Comparison of ENCODE assay signal across 16 mouse cellular contexts in the genomic region with DNA sequence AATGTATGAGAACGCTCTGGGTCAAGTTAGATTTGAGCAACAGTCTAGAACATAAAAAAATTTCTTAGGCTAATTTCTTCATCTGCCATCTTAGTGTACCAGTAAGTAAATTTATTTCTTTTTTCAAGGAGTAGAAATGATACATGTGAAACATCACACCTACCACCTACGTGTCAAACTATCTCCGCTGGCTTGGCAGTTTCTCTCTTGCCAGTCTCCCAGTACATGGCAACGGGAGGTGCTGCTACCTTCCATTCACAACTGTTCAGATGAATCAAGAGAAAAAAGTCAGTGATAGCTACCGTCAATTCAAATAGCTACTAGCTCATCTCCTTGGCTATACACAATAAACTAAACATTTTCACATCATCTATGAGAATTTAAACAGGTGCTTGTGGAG.
"Had no signal": no experiment of that assay in that cellular context is flagged by ENCODE, and none has a peak within 500 bp of the region (broad histone marks: within the 10 kb centered on the region; RNA-seq: fewer than 3 reads in every experiment).

No protein-coding gene starts in this region.

- ATAC-seq: liver, embryonic 12.5 days; liver, postnatal 0 days; lung, postnatal 0 days; midbrain, embryonic 13.5 days; midbrain, embryonic 15.5 days; midbrain, embryonic 16.5 days had no signal

- DNase-seq: left cerebral cortex, postnatal 4 days; liver; liver, embryonic 13.5 days; liver, postnatal 0 days; lung, adult 18-20 months; lung, adult 2 months; lung, postnatal 10 days; lung, postnatal 14 days; lung, postnatal 36 days; lung, postnatal 4 days; midbrain, embryonic 14.5 days had no signal
